Mouse (Mus musculus) CH12.LX (cell line): ENCODE measurements at regions not wholly inside any gene's neighbourhood (a gene's known extent, or its start where the extent isn't known, plus 50 kb on each side); places are given as distances from the start of the nearest gene placed in this dataset.

Experiments used
- DNase-seq: peaks from one replicate; pipeline ENCODE4 v3.0.0-alpha.2; 2013; ENCODE audit errors: extremely low read depth
- H3K27ac ChIP-seq: 2 replicates; pipeline ENCODE4 v1.5.1; 2012; ENCODE audit warnings: low read depth, mild to moderate bottlenecking, control low read depth, moderate library complexity; ENCODE audit not compliant: insufficient read depth
- H3K27me3 ChIP-seq: replicated peaks from 2 replicates; pipeline ENCODE3; 2012; ENCODE audit warnings: inconsistent platforms
- H3K36me3 ChIP-seq, 2 experiments: replicated peaks in 1 of 2; 2 replicates each; pipeline versions ENCODE3 to v1.6.1; 2012; ENCODE audit warnings: inconsistent platforms in 1 of 2, low read length in 1 of 2, mild to moderate bottlenecking in 1 of 2, mixed read lengths in 1 of 2, moderate library complexity in 1 of 2; ENCODE audit not compliant: control insufficient read depth in 1 of 2, insufficient read depth in 1 of 2
- H3K4me1 ChIP-seq, 2 experiments: 2 replicates each; pipeline ENCODE4 v1.6.1; 2012; ENCODE audit warnings: inconsistent platforms in 1 of 2, moderate library complexity in 1 of 2; ENCODE audit not compliant: insufficient read depth in 2 of 2, control insufficient read depth in 1 of 2
- H3K4me2 ChIP-seq: 2 replicates; pipeline ENCODE4 v1.6.1; 2012; ENCODE audit warnings: low read depth, mild to moderate bottlenecking, control low read depth; ENCODE audit not compliant: poor library complexity, insufficient read depth, severe bottlenecking
- H3K4me3 ChIP-seq, 3 experiments: fragments of 150-350 bp in 1 of 3; sonication (generic) in 1 of 3; replicated peaks in 1 of 3; 2 replicates each; pipeline versions ENCODE3 to v1.5.1; 2011 to 2012; ENCODE audit warnings: low read depth in 2 of 3, low read length in 2 of 3, mild to moderate bottlenecking in 2 of 3, moderate library complexity in 2 of 3, control low read depth in 1 of 3, improper control_type of control experiment in 1 of 3, inconsistent platforms in 1 of 3, mixed read lengths in 1 of 3; ENCODE audit not compliant: poor library complexity in 1 of 3
- H3K79me2 ChIP-seq: replicated peaks from 2 replicates; pipeline ENCODE4 v1.6.1; 2012; ENCODE audit warnings: mild to moderate bottlenecking, moderate library complexity; ENCODE audit not compliant: control insufficient read depth, poor library complexity, insufficient read depth, severe bottlenecking; ENCODE audit errors: extremely low read depth
- H3K9ac ChIP-seq: 2 replicates; pipeline ENCODE4 v1.6.1; 2012; ENCODE audit warnings: low read depth, mild to moderate bottlenecking, control low read depth, moderate library complexity; ENCODE audit not compliant: insufficient read depth
- H3K9me3 ChIP-seq: replicated peaks from 2 replicates; pipeline ENCODE3; 2012; ENCODE audit warnings: low read length, inconsistent platforms, mixed read lengths
- BHLHE40 ChIP-seq: IDR thresholded peaks from 2 replicates; pipeline ENCODE4 v1.6.1; 2011; ENCODE audit warnings: mild to moderate bottlenecking, low read depth, low read length, improper control_type of control experiment
- CHD2 ChIP-seq: IDR thresholded peaks from 2 replicates; pipeline ENCODE4 v1.6.1; 2011; ENCODE audit warnings: low read length, improper control_type of control experiment
- CTCF ChIP-seq, 2 experiments: IDR thresholded peaks in 1 of 2; conservative IDR thresholded peaks in 1 of 2; 2 replicates each; pipeline ENCODE4 v1.5.1; 2011 to 2012; ENCODE audit warnings: low read depth in 2 of 2, low read length in 2 of 2, improper control_type of control experiment in 1 of 2, inconsistent platforms in 1 of 2, mild to moderate bottlenecking in 1 of 2, moderate library complexity in 1 of 2
- EP300 ChIP-seq: IDR thresholded peaks from 2 replicates; pipeline ENCODE4 v1.6.1; 2011; ENCODE audit warnings: low read length, improper control_type of control experiment
- GABPA ChIP-seq: IDR thresholded peaks from 2 replicates; pipeline ENCODE4 v1.6.1; 2012; ENCODE audit warnings: low read depth, low read length, improper control_type of control experiment, inconsistent platforms; ENCODE audit not compliant: insufficient replicate concordance
- MEF2A ChIP-seq: IDR thresholded peaks from 2 replicates; pipeline ENCODE4 v1.6.1; 2014; ENCODE audit warnings: low read depth, mild to moderate bottlenecking, inconsistent platforms, low read length, improper control_type of control experiment, borderline replicate concordance
- MXI1 ChIP-seq: IDR thresholded peaks from 2 replicates; pipeline ENCODE4 v1.6.1; 2011; ENCODE audit warnings: mild to moderate bottlenecking, low read depth, low read length, improper control_type of control experiment
- NELFE ChIP-seq: IDR thresholded peaks from 2 replicates; pipeline ENCODE4 v1.6.1; 2011; ENCODE audit warnings: low read depth, low read length, improper control_type of control experiment
- NRF1 ChIP-seq: IDR thresholded peaks from 2 replicates; pipeline ENCODE4 v1.6.1; 2014; ENCODE audit warnings: low read depth, mild to moderate bottlenecking, inconsistent platforms, low read length, improper control_type of control experiment, moderate library complexity
- POLR2A ChIP-seq: IDR thresholded peaks from 2 replicates; pipeline ENCODE4 v1.6.1; 2011; ENCODE audit warnings: low read depth, mild to moderate bottlenecking, improper control_type of control experiment, low read length
- UBTF ChIP-seq: IDR thresholded peaks from 2 replicates; pipeline ENCODE4 v1.6.1; 2012; ENCODE audit warnings: low read depth, mild to moderate bottlenecking, inconsistent platforms, low read length, improper control_type of control experiment, moderate library complexity
- ZC3H11A ChIP-seq: IDR thresholded peaks from 2 replicates; pipeline ENCODE4 v1.6.1; 2012; ENCODE audit warnings: low read depth, mild to moderate bottlenecking, inconsistent platforms, low read length, improper control_type of control experiment
- dilution Hi-C: fragments of 300-500 bp; cut with MboI; formaldehyde crosslinking; loops from 2 replicates; pipeline ENCODE4 v1.14.3; 2020; ENCODE audit warnings: low sequenced_read_pairs; ENCODE audit not compliant: extremely low pct_unique_long_range_greater_than_20kb, extremely low pct_ligation_motif_present
- in situ Hi-C: fragments of 300-500 bp; cut with MboI; formaldehyde crosslinking; loops from 3 replicates; pipeline ENCODE4 v1.14.3; 2019; ENCODE audit warnings: low sequenced_read_pairs, low pct_ligation_motif_present, low pct_unique_long_range_greater_than_20kb, mixed read lengths

- no peak overlapping the region for H3K27ac ChIP-seq
- H3K36me3 ChIP-seq, result no peaks in the 10 kb centered on the region
- H3K27me3 ChIP-seq, result no peaks in the 10 kb centered on the region
- dilution Hi-C loops, result no loop called here
- no peak overlapping the region for H3K4me3 ChIP-seq
- H3K4me2 ChIP-seq, result no peak overlapping the region
- H3K9ac ChIP-seq, result no peak overlapping the region
- peaks cover 0 to 11% of the 10 kb centered on the region in 2 experiments; a peak in 2 of 4 replicates for H3K4me1 ChIP-seq
- TF ChIP-seq ZC3H11A (no peak), NRF1 (no peak), EP300 (no peak), NELFE (no peak)
- H3K79me2 ChIP-seq, result no peaks in the 10 kb centered on the region
- in situ Hi-C loops, result no loop called here
- H3K9me3 ChIP-seq, result no peaks in the 10 kb centered on the region
- no peak for DNase-seq
Measured at GRCm38 (mm10) chr8:128223522-128223921, 134.9 kb upstream of the Nrp1 start.

GRCm38 (mm10) chr8:128225123-128225522, 133.3 kb upstream of the Nrp1 start:
- Histone ChIP-seq H3K4me3 (no peak overlapping the region), H3K79me2 (no peaks in the 10 kb centered on the region), H3K4me1 (peaks cover 0 to 11% of the 10 kb centered on the region in 2 experiments; a peak in 2 of 4 replicates), H3K9me3 (no peaks in the 10 kb centered on the region), H3K9ac (no peak overlapping the region), H3K4me2 (no peak overlapping the region), H3K27ac (no peak overlapping the region), H3K36me3 (no peaks in the 10 kb centered on the region), H3K27me3 (no peaks in the 10 kb centered on the region)
- DNase-seq, result no peak
- in situ Hi-C loops (no loop called here), dilution Hi-C loops (no loop called here)
- no peak for TF ChIP-seq BHLHE40
- TF ChIP-seq POLR2A, result no peak

- Histone ChIP-seq H3K9ac (no peak overlapping the region), H3K27me3 (no peaks in the 10 kb centered on the region), H3K9me3 (no peaks in the 10 kb centered on the region), H3K27ac (no peak overlapping the region), H3K4me2 (no peak overlapping the region), H3K79me2 (no peaks in the 10 kb centered on the region), H3K4me3 (no peak overlapping the region), H3K4me1 (no peaks in the 10 kb centered on the region; a peak in 1 of 4 replicates), H3K36me3 (no peaks in the 10 kb centered on the region)
- in situ Hi-C loops (no loop called here), dilution Hi-C loops (no loop called here)
- no peak for DNase-seq
- TF ChIP-seq MEF2A (no peak), EP300 (no peak), UBTF (no peak), CHD2 (no peak), CTCF (conservative IDR thresholded peaks at IDR 0.05 in 1 of 2, IDR thresholded peaks at IDR 0.05 in 1 of 2; ENCODE audit: low read depth in 2 of 2, low read length in 2 of 2) (no peak), MXI1 (no peak), GABPA (no peak)
Measured at GRCm38 (mm10) chr8:128235071-128235470, 123.3 kb upstream of the Nrp1 start.
